Mouse (Mus musculus): ENCODE data around the gene Pcbp1.
"Not testable (repeated sequence)": the region's sequence is repeated elsewhere in the genome, so short reads cannot be mapped to it uniquely, and the experiment has no call there.

The Pcbp1 gene

DNA sequence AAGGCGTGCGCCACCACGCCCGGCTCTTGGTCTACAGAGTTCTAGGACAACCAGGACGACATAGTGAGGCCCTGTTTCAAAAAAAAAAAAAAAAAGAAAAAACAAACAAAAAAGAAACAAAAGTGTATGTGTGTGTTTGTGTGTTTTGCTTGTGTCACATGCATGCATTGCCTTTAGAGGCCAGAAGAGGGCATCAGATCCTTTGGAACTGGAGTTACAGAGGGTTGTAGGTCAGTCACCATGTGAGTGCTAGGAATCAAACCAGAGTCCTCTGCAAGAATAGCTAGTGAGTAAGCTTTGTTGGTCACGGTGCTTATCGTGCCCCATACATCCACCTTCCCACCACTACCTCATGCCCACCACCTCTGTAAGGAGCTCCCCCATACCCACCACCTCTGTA lies 31.4 kb downstream of the Pcbp1 start:
- no peak for DNase-seq (ENCODE audit: low spot score in 2 of 2)

DNA sequence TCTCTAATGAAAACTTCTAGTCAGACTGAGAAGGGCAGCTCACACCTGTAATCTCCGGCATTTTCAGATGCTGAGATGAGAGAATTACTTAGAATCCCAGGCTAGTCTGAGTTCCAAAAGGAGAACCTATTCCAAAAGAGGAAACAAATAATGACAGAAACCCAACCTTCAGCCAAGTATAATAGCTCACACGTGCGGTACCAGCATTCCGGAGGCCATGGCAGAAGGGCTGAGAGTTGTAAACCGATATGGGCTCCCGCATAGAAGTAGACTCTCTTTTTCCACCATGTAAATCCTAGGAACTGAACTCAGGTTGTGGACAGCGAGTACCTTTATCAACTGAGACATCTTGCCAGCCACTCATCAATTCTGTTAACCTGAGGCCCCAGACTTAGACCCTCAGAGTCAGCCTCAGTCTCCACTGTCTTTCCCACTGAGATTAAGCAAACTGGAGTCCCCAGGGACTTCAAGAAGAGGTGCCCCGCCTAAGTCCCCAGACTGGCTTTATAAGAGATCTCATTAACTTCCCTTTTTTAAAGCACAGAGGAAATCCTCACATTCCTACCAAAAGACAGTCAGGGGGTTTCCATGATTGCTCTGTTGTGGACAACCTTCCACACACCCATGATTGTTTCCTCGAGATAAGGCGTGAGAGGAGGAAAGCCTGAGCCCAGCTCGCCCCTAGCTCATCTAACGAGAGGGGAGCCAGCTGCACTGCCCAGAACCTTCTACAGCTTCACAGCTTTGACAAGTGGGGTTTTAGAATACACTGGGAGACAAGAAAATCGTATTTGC lies 32.5 kb downstream of the Pcbp1 start:
- DNase-seq (ENCODE audit: low spot score in 2 of 2) = no peak

DNA sequence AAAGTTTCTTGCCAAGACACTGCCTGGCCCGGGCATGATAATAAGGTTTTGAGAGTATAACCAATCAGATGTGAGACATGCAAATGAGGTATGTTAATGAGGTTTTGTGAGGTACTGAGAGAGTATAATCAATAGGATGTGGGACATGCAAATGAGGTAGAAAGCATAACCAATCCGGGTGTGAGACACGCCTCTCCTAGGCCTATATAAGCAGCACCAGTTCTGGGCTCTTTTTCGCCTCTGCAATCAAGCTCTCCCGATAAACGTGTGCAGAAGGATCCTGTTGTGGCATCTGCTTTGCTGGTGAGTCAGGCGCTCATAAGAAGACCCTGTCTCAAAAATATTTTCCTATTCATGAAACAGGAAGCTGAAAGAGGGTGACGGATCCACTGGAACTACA lies 35.7 kb downstream of the Pcbp1 start:
- DNase-seq (ENCODE audit: low spot score in 2 of 2) = not testable (repeated sequence)

DNA sequence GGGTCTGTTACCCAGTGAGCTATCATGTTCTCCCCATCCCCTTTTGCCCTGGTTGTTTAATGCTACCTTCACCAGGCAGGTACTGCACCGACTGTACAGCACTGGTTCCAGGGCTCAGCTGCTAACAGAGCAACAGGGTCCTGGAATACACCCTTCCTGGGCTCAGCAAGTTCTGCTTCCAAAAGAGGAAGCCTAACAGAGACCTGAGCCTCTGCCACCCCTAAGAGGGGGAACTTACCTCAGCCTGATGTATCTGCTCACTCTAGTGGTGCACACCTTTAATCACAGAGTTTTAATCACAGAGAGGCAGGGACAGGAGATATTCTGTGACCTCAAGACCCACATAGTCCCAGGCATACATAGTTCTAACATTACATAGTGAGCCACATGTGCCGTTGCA lies 36.2 kb downstream of the Pcbp1 start:
- peak in 1 of 2 experiments; percentile 18 for DNase-seq (ENCODE audit: low spot score in 2 of 2)

DNA sequence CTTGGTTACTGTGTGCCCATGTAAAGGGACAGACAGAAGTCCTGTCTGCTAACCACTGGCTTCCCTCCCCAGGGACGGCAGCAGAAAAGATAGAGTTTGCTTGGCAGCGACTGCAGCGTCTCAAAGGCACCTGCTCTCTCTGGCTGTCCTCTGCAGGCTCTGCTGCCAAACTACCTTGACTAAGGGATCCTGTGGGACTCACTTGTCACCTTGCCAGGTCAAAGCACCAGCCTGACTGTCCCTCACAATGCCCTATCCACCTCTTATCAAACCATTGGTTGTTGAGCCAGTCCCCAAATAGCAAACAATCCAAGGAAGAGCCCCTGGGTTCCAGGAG lies 38.0 kb downstream of the Pcbp1 start:
- peak in 1 of 2 experiments; percentile 21 for DNase-seq (ENCODE audit: low spot score in 2 of 2)

DNA sequence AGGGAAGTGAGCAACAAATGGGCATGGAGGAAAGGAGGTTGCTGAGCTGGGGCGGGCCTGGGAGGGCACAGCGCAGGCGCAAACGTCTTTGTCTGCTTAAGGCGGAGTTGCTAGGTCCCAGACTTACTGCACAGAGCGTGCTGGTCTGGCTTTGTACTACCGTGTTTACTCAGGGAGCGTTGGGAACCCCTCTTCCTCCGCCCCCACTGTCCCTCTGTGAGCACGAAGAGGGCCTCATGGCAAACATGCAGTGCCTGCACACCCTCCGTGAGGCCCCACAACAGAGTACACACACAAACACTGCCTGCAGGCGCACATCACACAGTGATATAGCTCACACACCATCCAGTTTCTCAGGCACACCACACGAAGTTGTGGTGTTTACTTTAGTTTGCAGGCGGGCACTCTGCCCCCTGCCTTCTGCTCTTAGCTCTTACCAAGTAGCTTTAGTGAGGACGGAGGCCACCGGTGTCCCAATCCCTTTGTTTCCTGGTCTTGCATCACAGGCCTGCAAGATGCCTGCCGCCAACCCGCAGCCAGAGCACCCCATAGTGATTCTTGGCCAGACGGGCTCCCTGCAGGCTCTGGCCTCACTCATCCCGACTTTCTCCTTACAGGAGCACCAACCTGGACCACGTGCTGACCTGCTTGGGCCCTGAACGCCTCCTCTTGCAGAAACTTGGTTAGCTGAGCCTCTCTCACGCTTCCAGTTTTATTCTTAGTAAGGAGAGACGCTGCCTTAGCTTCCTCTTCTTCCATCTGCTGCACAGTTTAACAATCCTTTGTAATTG lies 38.6 kb downstream of the Pcbp1 start:
- peak; percentile 82 to 90 for DNase-seq (ENCODE audit: low spot score in 2 of 2)

DNA sequence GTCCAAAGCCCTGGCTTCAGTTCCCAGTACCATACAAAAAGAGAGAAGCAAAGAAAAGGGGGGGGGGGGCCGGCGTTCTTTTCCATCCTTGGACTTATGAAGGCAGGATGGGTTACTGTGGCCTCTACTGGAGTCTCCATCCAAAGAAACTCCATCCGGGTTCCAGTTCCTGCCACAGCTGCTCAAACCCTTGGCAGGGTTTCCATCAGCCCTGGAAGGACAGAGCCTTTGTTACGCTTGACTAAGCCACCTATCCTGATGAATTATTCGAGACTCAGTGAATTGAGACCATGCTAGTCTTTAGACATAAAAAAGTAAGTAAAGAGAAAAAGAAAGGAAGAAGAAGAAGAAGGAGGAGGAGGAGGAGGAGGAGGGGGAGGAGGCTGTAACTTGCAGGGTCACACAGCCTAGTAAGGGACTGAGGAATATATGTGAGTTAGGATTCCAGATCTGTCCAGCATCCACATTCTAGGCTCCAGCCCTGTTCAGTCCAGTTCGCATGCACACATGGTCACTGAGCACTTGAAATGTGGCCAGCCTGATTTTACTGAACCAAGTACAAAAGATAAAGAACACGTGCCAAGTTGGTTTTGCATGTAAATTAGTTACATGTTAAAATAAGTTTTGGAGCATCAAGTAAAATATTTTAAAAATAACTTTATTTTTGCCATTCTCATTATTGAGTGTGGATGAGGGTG lies 40.0 kb downstream of the Pcbp1 start:
- no peak for DNase-seq (ENCODE audit: low spot score in 2 of 2)

DNA sequence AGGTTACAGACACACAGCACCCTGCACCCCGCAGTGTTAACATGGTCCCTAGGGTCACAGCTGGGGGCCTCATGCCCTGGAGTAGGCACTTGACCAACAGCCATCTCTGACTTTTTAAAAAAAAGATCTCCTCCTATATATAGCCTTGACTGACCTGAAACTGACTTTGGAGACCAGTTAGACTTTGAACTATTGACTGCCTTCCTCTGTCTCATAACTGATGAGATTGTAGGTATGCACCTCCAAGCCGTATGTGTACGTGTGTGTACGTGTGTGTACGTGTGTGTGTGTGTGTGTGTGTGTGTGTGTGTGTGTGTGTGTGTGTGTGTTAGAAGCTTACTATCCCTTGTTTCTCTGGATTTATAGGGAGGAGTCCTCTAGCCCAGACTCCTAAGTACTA lies 44.2 kb downstream of the Pcbp1 start:
- no peak for DNase-seq (ENCODE audit: low spot score in 2 of 2)

DNA sequence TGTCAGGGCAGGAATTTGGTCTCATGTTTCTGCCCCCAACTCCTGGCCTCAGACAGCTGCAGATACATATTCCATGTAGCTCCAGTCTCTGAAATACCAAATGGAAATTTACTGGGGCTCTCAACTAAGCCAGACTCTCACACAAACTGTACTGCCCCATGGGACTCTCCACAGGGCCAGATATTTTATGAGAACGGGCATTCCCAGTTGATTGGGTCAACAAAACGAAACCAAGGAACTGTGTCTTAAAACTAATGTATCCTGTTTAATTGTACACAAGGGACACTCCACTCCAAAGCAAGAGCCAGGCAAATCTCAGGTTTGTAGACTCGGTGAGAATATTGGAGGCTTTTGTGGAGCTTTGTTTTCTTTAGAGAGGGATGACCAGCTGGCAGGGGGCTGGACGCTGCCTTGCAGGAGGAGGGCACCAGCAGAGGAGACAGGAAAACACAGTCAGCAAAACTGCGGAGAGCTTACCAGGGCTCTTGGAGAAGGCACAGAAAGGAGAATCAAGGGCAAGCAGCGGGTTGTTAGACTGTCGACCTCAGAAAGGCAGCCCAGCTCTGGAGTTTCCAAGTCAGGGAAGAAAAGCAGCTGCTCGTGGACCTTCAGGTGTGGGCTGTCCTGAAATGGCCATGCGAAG lies 45.8 kb downstream of the Pcbp1 start:
- no peak for DNase-seq (ENCODE audit: low spot score in 2 of 2)

DNA sequence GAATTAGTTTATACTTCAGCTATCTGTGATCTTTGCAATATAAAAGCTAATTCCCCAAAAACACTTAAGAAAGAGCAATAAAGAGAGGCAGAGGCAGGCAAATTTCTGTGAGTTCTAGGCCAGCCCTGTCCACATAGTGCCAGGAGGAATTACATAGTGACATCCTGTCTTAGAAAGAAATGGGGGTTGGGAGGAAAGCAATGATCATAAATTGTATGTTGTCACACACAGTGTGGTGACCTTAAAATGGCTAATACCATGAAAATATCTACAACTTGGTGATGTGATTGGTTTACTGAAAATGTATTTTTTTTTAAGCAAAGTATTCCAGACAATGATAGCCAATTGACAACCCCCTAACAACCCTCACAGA lies 46.3 kb downstream of the Pcbp1 start:
- no peak for DNase-seq (ENCODE audit: low spot score in 2 of 2)

DNA sequence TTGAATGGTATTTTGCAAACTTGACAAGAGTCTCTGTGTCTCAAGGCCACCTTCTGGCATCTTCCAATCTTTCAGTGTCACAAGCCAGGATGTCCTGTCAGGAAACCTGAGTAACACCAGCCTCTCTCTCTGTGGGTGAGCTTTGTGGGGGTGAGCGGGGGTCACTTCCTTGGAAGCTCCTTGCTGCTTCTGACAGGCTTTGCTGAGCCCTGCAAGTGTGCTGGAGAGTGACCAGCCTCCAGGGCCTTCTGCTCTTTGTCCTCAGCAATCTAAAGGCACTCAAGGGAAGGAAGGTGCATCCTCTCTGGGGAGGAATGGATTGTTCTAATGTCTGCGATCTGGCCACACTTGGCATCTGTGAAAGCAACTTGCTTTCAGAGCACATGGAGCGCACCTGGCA lies 46.8 kb downstream of the Pcbp1 start:
- DNase-seq (ENCODE audit: low spot score in 2 of 2) = no peak

DNA sequence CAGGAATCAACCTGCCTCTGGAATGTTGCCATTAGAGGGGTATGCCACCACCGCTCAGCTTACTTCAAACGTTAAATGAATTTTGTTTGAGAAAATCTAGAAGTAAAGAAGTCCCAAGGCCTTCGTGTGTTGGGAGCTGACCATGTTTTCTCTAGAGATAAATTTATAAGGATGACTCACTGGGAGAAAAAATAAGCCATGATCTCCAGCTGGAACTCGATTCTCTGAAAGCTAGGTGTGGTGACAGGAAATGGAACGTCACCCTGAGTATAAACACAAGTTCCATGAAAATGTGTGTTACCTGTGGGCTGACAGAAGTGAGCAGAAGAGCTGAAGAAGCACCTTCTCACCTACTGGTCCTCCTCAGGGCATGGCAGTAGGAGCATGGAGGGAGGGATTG lies 49.2 kb downstream of the Pcbp1 start:
- no peak for DNase-seq (ENCODE audit: low spot score in 2 of 2)

DNA sequence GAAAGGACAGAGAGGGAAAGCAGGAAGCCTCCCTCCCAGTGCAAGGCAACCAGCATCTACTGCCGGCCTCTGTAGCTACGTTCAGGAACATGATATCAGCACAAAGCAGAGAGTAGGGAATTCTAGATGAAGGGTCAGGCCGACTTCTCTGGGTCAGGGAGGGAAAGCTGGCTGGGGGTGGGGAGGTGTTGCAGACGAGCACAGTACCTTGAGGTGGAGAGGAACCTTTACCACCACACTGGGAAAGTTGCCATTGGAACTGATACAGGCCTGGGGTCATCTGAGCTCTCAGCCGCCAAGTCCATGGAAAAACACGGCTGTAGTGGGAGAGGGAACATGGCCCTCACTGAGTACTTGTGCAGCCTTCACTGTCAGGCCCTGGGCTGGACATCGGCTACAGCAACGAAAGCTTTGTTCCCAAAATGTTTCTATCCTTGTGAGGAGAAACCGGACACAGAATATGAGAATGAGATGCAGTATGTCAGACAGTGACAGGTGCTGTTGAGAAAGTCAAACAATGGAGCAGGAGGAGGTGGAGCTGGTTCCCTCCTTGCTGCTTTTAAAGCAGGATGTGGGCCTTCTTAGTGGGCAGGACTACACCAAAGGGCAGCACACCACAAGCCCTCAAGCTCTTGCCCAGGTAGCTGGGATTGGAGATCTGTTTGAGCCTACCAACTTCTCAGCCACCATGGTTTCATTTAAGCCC lies 50.5 kb downstream of the Pcbp1 start:
- DNase-seq (ENCODE audit: low spot score in 2 of 2) = no peak

DNA sequence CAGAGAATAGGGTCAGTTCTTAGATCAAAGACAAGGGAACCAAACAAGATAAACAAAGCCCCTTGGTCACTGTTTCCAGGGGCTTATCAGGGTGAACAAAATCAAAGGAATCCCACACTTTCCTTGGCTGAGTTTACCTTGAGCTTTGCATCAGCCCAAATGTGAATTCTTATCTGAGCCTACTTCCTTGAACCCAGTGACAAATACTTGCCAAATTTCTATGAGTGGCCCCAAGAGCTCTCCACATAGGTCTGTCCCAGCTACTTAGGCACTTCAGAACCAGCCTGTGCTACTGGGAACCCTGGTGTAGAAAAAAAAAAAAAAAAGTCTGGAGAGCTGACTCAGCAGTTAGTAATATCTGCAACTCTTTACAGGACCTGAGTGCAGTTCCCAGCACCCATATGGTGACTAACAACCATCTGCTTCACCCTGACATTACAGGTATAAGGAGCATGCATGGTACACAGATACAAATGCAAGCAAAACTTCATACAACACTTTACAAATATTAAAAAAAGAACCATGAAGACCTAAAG lies 51.4 kb downstream of the Pcbp1 start:
- no peak for DNase-seq (ENCODE audit: low spot score in 2 of 2)
